In genomic region chr10:121368783-121369465, GRCm38 (mm10) we compare ENCODE assay signal across 14 mouse cellular contexts. TPM values are rescaled to one million over a fixed set of nuclear protein-coding genes. Genes with fewer than 3 reads are reported as not detected.
DNase-seq lines count a peak whose midpoint lies in the region; TF ChIP-seq lines count a peak whose summit lies in the region.
"Had no signal": no experiment of that assay in that cellular context is flagged by ENCODE, and none has a peak within 500 bp of the region (broad histone marks: within the 10 kb centered on the region; RNA-seq: fewer than 3 reads in every experiment).

No protein-coding gene starts in this region.

- TF ChIP-seq POLR2A in liver, adult 2 months (IDR thresholded peaks at IDR 0.05; ENCODE audit: extremely low read depth, insufficient read depth, low read length) = no peak

- H3K27me3 ChIP-seq in liver, adult 2 months (ENCODE audit: control insufficient read depth, insufficient read depth, low read length) = no peaks in the 10 kb centered on the region
- H3K27me3 ChIP-seq: CH12.LX; embryonic facial prominence, embryonic 13.5 days; liver, embryonic 15.5 days had no signal

- H3K4me3 ChIP-seq in liver, adult 2 months (ENCODE audit: insufficient read depth, low read depth, low read length) = no peak overlapping the region
- H3K4me3 ChIP-seq: embryonic facial prominence, embryonic 13.5 days; liver, embryonic 15.5 days had no signal

- H3K79me2 ChIP-seq in liver, adult 2 months (ENCODE audit: control insufficient read depth, insufficient read depth, low read length) = peaks cover 35% of the 10 kb centered on the region

- H3K36me3 ChIP-seq in liver, adult 2 months (ENCODE audit: control insufficient read depth, insufficient read depth, low read length) = peaks cover 18% of the 10 kb centered on the region

- no peak for TF ChIP-seq CTCF in liver, adult 2 months (IDR thresholded peaks at IDR 0.05; ENCODE audit: low read depth, low read length)

- 49% methylated on average over 18 of the region's 18 CpGs for WGBS in liver, adult 2 months

- 0 out of 2 replicates have a peak overlapping the region, but pooled peaks have one; percentile 8 for H3K27ac ChIP-seq in liver, adult 2 months (replicated peaks; ENCODE audit: insufficient read depth, low read depth, low read length)
- H3K27ac ChIP-seq: embryonic facial prominence, embryonic 13.5 days; liver, embryonic 15.5 days had no signal

- peak; percentile 91 for DNase-seq in heart, adult 11 months
- DNase-seq in heart, adult 9 months (ENCODE audit: low spot score in 2 of 2) = no peak
- peak; percentile 67 for DNase-seq in liver, adult 2 months (ENCODE audit: extremely low read depth, low read depth, low spot score)
- no peak for DNase-seq in liver
- peak; percentile 67 for DNase-seq in lung, postnatal 36 days
- peak; percentile 72 for DNase-seq in retina, postnatal 1 day
- DNase-seq in cerebellum, postnatal 4 days (ENCODE audit: low spot score in 2 of 2) = no peak
- DNase-seq in left cerebral cortex, adult 9 months (ENCODE audit: low spot score in 2 of 2) = no peak
- DNase-seq: adrenal gland, adult 8-10 months; cerebellum, adult 18-20 months; right cerebral cortex, adult 18-20 months had no signal

- no peak overlapping the region for H3K9ac ChIP-seq in liver, adult 2 months (ENCODE audit: low read depth, low read length)
- H3K9ac ChIP-seq: embryonic facial prominence, embryonic 13.5 days; liver, embryonic 15.5 days had no signal

- peaks cover 16% of the 10 kb centered on the region for H3K4me1 ChIP-seq in liver, adult 2 months (ENCODE audit: control insufficient read depth, insufficient read depth, low read length)

RNA-seq across cellular contexts. Expression of gene Gns, which starts 4.0 kb away (rescaled TPM):
- 84.0 and 102 TPM in 2 replicates for total RNA-seq in liver, adult 2 months (2014; rRNA removed)
- 65.7 and 78.4 TPM in 2 replicates for polyA plus RNA-seq in liver, adult 2 months (2012; rRNA removed)

RNA-seq across cellular contexts. Expression of gene Tbc1d30, which starts 17.8 kb away (rescaled TPM):
- total RNA-seq in liver, adult 2 months (2014; rRNA removed) = 8.4 and 10.7 TPM in 2 replicates
- polyA plus RNA-seq in liver, adult 2 months (2012; rRNA removed) = 0.81 and 2.6 TPM in 2 replicates
- total RNA-seq: CH12.LX had no signal

Comparison
In these comparisons a context has a peak if more than half of its experiments do, and no peak if none do; other contexts are left out.
1. DNase-seq: peak in heart, adult 11 months (single experiment), liver, adult 2 months (single experiment), lung, postnatal 36 days (single experiment) and retina, postnatal 1 day (single experiment); none in heart, adult 9 months (0 of 2), liver (single experiment), cerebellum, postnatal 4 days (0 of 2) and left cerebral cortex, adult 9 months (0 of 2).